Mouse (Mus musculus) urinary bladder, postnatal 36 days (tissue): ENCODE measurements around the gene Tspan9.

Source experiments
- DNase-seq, 2 experiments: peaks; one replicate each; pipeline ENCODE4 v3.0.0; 2022; ENCODE audit warnings: low spot score in 2 of 2, mixed read lengths in 1 of 2

The Tspan9 gene

DNA sequence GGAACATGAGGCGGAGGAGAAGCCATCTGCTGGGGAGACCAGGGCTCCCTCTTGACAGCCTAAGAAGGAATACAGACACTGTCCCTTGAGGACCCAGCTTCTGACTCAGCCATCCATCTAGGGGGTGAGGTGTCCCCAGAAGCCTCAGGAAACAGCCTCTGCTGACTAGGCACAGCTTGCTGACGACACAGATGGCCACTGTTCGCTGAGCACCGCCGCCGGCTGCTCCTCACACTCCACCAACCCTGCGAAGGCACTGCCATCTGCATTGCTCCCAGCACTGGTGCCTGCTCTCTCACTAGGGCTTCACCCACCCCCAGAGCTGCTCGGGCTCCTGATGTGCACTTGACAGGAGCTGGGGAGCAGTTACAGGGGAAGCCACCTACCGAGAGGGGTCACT lies 217.5 kb downstream of the Tspan9 start:
- DNase-seq, result no peak

- no peak for DNase-seq
Observed at GRCm38 (mm10) chr6:127924750-127925149, 218.6 kb downstream of the Tspan9 start.

DNA sequence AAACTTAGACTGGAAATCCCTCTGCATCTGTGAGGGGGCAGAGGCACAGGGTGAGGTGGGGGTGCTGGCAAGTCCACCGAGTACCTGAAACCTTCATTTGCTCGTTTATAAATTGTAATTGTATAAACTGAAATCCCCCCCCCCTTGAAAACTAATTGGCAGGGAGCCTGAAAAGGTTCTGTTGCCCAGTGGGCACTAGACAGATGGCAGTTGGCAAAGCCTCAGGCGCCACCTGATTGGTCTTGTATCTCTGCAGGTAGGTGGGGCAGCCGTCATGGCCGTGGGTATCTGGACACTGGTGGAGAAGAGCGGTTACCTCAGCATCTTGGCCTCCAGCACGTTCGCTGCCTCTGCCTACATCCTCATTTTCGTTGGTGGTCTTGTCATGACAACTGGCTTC lies 220.1 kb downstream of the Tspan9 start:
- no peak for DNase-seq

GRCm38 (mm10) chr6:127921996-127922395 lies 221.4 kb downstream of the Tspan9 start:
- no peak for DNase-seq

DNA sequence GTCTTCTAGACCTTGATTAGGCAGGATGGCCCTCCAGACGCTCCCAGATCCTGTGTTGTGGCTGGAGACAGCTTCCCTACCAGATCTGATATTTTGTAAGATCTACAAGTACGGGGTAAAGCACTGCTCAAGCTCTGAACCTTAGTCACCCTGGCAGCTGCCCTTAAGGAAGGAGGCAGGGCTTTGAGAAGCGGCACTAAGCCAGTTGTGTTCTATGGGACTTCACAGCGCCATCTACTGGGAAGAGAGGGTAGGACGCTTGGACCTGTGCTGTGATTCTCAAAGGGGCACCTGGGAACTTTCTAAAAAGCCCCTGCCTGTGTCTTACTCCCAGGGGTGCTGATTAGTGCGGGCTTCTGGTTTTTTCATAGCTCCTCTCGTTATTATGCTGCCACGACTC lies 222.7 kb downstream of the Tspan9 start:
- DNase-seq, result peak; percentile 77 to 81

- DNase-seq, result no peak
Observed at GRCm38 (mm10) chr6:127919491-127919890, 223.9 kb downstream of the Tspan9 start.

GRCm38 (mm10) chr6:127917712-127918111 lies 225.7 kb downstream of the Tspan9 start:
- no peak for DNase-seq

DNA sequence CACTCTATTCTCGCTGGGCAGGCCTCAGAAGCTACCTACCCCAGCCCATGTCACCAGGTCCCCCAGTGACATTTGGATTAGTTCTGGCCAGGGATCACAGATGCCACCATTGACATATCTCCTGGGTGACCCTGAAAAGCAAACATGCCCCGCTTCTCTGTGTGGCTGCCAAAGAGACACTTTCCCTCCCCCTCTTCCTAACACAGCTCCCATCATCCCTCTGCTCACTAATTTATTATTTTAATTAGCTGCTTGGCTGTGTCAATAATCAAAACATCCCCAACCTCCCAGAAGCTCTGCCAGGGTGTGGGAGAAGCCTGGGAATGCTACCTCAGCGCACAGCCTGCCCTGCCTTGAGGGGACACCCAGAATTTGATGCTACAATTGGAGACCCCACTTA lies 226.4 kb downstream of the Tspan9 start:
- DNase-seq, result no peak

- DNase-seq, result no peak
Observed at GRCm38 (mm10) chr6:127912938-127913337, 230.5 kb downstream of the Tspan9 start.

GRCm38 (mm10) chr6:127911687-127912086 lies 231.7 kb downstream of the Tspan9 start:
- no peak for DNase-seq
